17 mouse cellular contexts compared by ENCODE assay signal in genomic region chr6:104674249-104674648, GRCm38 (mm10).
"Had no signal": no experiment of that assay in that cellular context is flagged by ENCODE, and none has a peak within 500 bp of the region (broad histone marks: within the 10 kb centered on the region; RNA-seq: fewer than 3 reads in every experiment).

No protein-coding gene starts in this region.

- DNase-seq: left cerebral cortex, postnatal 4 days; liver; liver, embryonic 13.5 days; liver, postnatal 0 days; lung, adult 18-20 months; lung, adult 2 months; lung, embryonic 14.5 days; lung, postnatal 10 days; lung, postnatal 14 days; lung, postnatal 36 days; lung, postnatal 4 days; midbrain, embryonic 14.5 days had no signal

- ATAC-seq: liver, embryonic 12.5 days; liver, postnatal 0 days; lung, postnatal 0 days; midbrain, embryonic 13.5 days; midbrain, embryonic 15.5 days; midbrain, embryonic 16.5 days had no signal
